Mouse (Mus musculus) erythroblast, embryonic 14.5 days (primary cell): ENCODE results near the gene Clec4b2. TPM values are rescaled to one million over a fixed set of nuclear protein-coding genes. Genes with fewer than 3 reads are reported as not detected.
"Not testable (repeated sequence)": the region's sequence is repeated elsewhere in the genome, so short reads cannot be mapped to it uniquely, and the experiment has no call there.

Source experiments
- H3K27me3 ChIP-seq: 2 replicates; pipeline ENCODE4 v1.6.1; 2012; ENCODE audit warnings: inconsistent platforms; ENCODE audit not compliant: control insufficient read depth
- H3K36me3 ChIP-seq: 2 replicates; pipeline ENCODE4 v1.6.1; 2012; ENCODE audit warnings: mild to moderate bottlenecking, inconsistent platforms; ENCODE audit not compliant: control insufficient read depth
- H3K4me1 ChIP-seq: 2 replicates; pipeline ENCODE4 v1.6.1; 2012; ENCODE audit warnings: inconsistent platforms; ENCODE audit not compliant: control insufficient read depth
- H3K4me3 ChIP-seq: replicated peaks from 2 replicates; pipeline ENCODE3; 2012; ENCODE audit warnings: moderate library complexity, mild to moderate bottlenecking, inconsistent platforms
- H3K9me3 ChIP-seq: 2 replicates; pipeline ENCODE4 v1.6.1; 2012; ENCODE audit warnings: low read length, inconsistent platforms, mixed read lengths; ENCODE audit not compliant: control insufficient read depth
- GATA1 ChIP-seq: IDR thresholded peaks from 2 replicates; pipeline ENCODE4 v1.6.1; 2012; ENCODE audit warnings: low read length, inconsistent platforms, mixed read lengths
- TAL1 ChIP-seq: IDR thresholded peaks from 3 replicates; pipeline ENCODE4 v1.6.1; 2012; ENCODE audit warnings: low read length, inconsistent platforms, mixed read lengths
- polyA plus RNA-seq: library from polyadenylated mRNA; stranded (reverse); fragments of >175 nt; gene quantifications from 2 replicates; pipeline ENCODE4 v1.2.3, GENCODE M21; 2012

Clec4b2 gene
- not detected in 2 replicates for polyA plus RNA-seq

DNA sequence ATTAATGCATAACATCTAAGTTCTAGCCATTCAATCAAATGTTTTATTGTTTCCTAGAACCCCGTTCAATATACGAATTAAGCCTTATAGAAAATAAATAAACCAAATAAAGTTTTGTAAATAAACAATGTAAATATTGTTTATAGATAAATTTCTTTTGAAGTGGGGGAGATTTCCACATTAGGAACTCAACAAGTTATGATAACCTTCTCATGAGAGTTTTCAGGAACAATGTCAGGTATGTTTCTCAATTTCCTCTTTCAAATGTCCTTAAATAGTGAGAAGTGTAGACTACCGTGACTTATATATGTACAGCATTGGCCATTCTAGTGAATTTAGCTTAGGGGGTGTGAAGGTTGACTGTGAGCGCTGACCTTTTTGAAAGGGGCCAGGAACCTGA, at the start of gene Clec4b2:
TSS of gene Clec4b2 (plus strand) at position 301 of the 400 bp plus-strand sequence.
- H3K27me3 ChIP-seq, result no peaks in the 10 kb centered on the region
- H3K36me3 ChIP-seq, result no peaks in the 10 kb centered on the region
- H3K4me1 ChIP-seq, result no peaks in the 10 kb centered on the region
- no peak for TF ChIP-seq TAL1
- TF ChIP-seq GATA1, result no peak
- H3K4me3 ChIP-seq, result no peak within 1 kb of the TSS
- H3K9me3 ChIP-seq, result no peaks in the 10 kb centered on the region

DNA sequence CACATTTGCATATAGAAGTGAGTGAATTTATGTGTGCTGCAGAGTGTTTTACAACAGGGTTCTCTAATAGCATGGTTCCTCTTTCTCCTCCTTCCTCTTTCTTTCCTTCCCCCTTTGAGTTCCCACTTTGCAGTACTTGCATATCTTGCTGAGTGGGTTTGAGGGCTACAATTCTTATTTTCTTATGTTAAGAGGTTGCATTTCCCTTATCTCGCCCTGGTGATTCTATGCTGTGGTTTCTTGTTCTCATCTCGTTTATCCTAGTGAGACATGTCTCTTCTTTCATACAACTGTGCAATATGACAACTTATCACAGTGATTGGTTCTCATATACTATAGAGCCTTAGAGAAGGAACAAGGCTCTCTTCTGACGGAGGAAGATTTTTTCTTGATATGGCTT, 49.5 kb upstream of the Clec4b2 start:
- Histone ChIP-seq H3K4me1 (no peaks in the 10 kb centered on the region), H3K27me3 (no peaks in the 10 kb centered on the region), H3K36me3 (no peaks in the 10 kb centered on the region), H3K9me3 (no peaks in the 10 kb centered on the region), H3K4me3 (no peak overlapping the region)
- no peak for TF ChIP-seq TAL1
- no peak for TF ChIP-seq GATA1

DNA sequence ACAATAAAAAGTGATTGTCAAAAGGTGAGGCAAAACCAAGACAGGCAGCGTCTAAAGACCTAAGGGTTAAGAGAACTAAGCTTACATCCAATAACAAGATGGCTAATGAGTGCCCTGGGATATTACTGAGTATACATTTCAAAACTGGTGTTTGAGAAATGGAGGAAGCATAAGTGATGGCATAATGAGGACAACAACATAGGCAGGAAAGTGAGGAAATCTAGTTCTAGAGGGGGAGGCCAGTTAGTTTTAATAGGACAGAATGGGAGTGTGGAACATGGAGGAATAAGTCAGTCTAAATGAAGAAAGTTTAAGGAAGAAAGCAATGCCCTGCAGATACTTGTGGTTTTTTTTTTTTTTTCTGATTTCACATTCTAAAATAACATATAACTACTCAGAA, 45.5 kb upstream of the Clec4b2 start:
- H3K27me3 ChIP-seq, result no peaks in the 10 kb centered on the region
- no peaks in the 10 kb centered on the region for H3K4me1 ChIP-seq
- H3K4me3 ChIP-seq, result no peak overlapping the region
- TF ChIP-seq TAL1 (no peak), GATA1 (no peak)
- H3K9me3 ChIP-seq, result no peaks in the 10 kb centered on the region
- no peaks in the 10 kb centered on the region for H3K36me3 ChIP-seq

DNA sequence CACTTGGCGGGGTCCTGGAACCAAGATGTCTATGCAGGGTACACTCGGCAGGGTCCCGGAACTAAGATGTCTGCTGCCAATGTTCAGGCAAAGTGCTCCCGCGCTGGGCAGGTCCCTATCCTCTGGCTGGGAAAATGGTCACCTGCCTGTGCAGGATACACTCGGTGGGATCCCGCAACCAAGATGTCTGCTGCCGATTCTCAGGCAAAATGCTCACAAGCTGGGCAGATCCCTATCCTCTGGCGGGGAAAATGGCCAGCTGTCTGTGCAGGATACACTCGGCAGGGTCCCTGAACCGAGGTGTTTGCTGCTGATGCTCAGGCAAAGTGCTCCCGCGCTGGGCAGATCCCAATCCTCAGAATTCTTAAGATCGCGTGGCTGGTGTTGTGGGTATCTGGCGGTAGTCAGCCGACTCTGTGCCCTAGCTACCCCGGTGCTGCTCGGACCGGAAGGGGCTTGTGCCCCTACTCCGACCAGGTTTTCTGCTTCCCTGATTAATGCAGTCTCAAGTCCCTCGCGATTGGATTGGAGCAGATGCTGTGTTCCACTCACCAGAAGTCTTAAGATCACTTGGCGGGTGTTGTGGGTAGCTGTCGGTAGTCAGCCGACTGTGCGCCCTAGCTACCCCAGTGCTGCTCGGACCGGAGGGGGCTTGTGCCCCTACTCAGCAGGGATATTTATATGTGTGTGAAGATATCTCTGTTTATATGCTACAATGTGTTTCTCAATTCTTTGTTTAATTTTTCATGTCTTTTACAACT, 34.7 kb upstream of the Clec4b2 start:
- not testable (repeated sequence) for H3K36me3 ChIP-seq, H3K4me3 ChIP-seq, H3K27me3 ChIP-seq, H3K4me1 ChIP-seq
- H3K9me3 ChIP-seq, result peaks cover 10% of the 10 kb centered on the region

DNA sequence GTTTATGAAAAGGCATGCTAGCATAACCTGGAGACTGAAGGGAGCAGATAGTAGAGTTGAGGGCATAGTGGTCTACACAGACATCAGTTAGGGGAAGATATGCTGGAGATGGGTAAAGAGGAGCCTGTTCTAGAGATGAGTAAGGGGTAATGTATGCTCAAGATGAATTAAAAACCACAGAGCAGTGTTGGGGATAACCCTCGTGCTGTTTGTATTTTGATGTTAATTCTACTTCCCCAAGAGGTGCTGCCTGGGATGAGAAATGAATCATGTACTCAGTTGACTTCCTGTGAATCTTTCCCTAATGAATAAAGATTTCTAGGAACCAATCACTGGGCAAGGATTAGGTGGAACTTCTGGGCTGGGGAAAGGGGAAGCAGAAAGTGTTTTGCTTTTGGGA, 2.6 kb upstream of the Clec4b2 start:
- no peaks in the 10 kb centered on the region for H3K4me1 ChIP-seq

DNA sequence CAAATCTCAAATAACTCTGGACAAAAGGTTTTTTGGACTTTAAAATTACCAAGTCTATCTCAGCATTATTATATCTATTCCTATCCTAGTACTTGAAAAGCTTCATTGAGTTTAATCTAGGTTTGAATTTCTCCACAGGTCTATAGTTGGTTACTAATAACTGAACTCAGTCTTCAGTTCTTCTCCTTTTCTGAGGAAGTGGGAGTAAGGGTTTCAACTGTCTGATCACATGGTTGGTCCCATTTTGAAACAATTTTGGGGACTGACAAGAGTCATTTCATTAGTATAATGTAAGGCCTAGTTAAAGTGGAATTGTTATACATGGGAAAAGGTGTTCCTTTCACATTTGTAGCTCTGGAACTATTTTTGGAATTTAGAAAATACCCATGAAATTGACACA, 1.7 kb upstream of the Clec4b2 start:
- H3K9me3 ChIP-seq, result no peaks in the 10 kb centered on the region
- H3K27me3 ChIP-seq, result no peaks in the 10 kb centered on the region
- no peaks in the 10 kb centered on the region for H3K4me1 ChIP-seq
- no peaks in the 10 kb centered on the region for H3K36me3 ChIP-seq
- no peak overlapping the region for H3K4me3 ChIP-seq
- TF ChIP-seq GATA1 (no peak), TAL1 (no peak)

More for the DNA sequence above, 2.6 kb upstream of the Clec4b2 start:
- TF ChIP-seq GATA1, result no peak
- no peak for TF ChIP-seq TAL1
- H3K27me3 ChIP-seq, result no peaks in the 10 kb centered on the region
- H3K9me3 ChIP-seq, result no peaks in the 10 kb centered on the region
- no peaks in the 10 kb centered on the region for H3K36me3 ChIP-seq
- no peak overlapping the region for H3K4me3 ChIP-seq

DNA sequence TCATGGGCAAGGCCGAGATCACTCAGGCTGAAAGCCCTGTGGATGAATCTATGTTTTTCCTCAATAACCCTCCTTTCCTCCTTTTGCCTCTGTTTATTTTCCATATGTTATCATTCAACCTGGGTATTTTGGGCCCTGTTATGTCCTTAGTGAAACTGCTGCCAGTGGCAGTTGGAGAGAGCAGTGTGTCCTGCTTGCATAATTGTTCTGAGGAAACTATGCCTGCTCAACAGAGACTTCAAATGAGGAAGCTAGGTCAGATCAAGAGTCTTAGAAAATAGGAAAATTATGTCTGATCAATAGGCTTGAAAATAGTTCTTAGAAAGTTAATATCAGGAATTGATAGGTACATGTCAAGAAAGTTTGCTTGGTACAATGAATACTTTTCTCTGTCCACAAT, 2.9 kb downstream of the Clec4b2 start:
- no peaks in the 10 kb centered on the region for H3K27me3 ChIP-seq
- H3K4me1 ChIP-seq, result no peaks in the 10 kb centered on the region
- no peaks in the 10 kb centered on the region for H3K9me3 ChIP-seq

DNA sequence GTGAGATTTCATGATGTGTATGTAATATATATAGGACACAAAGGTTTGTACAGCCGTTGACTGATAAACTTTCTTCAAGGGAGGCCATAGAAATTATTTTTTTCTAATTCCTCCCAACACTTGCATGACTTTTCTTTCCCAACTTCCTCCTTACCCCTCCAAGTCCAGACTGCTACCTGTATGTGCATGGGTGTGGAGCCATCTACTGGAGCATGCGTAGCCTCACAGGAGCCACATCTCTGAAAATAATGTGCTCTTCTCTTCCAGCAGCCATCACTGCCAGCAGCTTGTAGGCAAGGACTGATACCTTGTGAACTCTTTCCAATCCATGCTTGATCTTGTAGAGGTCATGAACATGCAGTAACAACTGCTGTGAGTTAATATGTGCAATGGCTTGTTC, 12.2 kb downstream of the Clec4b2 start:
- H3K9me3 ChIP-seq, H3K36me3 ChIP-seq, H3K27me3 ChIP-seq, H3K4me3 ChIP-seq, H3K4me1 ChIP-seq: not testable (repeated sequence)

More for the DNA sequence above, 2.9 kb downstream of the Clec4b2 start:
- H3K4me3 ChIP-seq, result no peak overlapping the region
- TF ChIP-seq TAL1 (no peak), GATA1 (no peak)
- no peaks in the 10 kb centered on the region for H3K36me3 ChIP-seq

DNA sequence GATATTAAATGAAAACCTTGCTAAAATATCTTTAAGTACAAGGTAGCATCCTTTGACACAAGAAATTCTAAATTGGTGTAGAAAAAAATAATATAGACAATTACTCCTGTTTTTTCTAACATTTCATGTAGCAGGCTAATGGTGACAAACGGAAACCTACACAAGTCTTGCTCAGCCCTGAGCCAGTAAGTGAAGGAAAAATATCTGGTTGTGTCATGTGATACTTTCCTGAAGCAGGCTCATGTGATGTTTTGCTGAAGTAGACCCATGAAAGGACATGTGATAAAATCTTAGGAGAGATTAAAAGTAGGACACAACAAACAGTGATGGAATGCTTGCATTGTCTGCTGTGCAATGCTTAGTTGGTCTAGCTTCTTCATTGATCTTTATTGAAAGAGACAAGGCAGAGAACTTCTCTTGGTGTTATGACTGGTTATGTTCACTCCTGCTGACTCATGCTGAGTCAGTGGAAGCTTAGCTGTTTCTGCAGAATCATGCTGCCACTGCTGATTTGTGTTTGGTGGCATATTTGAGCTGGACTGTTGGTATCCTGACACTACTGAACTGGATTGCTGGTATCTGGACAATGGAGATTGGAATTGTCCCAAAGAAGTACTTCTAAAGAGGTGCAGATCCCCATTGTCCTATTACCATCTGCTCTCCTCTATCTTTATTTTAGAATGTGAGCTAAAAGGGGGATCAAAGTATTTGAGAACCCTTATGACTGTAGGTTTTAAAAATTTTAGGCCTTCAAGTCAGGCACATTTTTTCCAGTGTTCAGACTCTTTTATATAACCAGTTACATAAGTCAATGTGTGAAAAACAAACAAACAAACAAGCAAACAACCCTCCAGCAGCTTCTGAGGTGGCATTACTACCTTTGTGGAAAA, 34.7 kb downstream of the Clec4b2 start:
- no peak overlapping the region for H3K4me3 ChIP-seq
- no peaks in the 10 kb centered on the region for H3K9me3 ChIP-seq
- H3K36me3 ChIP-seq, result no peaks in the 10 kb centered on the region
- no peak for TF ChIP-seq TAL1
- no peak for TF ChIP-seq GATA1
- no peaks in the 10 kb centered on the region for H3K27me3 ChIP-seq
- peaks cover 22% of the 10 kb centered on the region for H3K4me1 ChIP-seq

DNA sequence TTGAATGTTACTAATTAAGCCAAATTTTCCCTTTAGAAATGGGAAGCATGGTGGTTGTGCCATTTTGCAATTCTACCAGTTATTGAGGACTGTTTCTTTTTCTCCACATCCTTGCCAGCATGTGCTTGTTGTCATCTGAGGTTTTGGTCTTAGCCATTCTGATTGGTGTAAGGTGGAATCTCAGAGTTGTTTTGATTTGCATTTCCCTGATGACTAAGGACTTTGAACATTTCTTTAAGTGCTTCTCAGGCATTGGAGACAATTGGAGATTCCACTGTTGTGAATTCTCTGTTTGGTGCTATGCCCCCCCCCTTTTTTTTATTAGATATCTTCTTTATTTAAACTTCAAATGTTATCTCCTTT, 35.4 kb downstream of the Clec4b2 start:
- not testable (repeated sequence) for H3K27me3 ChIP-seq, H3K9me3 ChIP-seq, H3K36me3 ChIP-seq, H3K4me3 ChIP-seq
- H3K4me1 ChIP-seq, result peaks cover 22% of the 10 kb centered on the region
